Mouse (Mus musculus): ENCODE measurements at regions not wholly inside any gene's neighbourhood (a gene's known extent, or its start where the extent isn't known, plus 50 kb on each side); places are given as distances from the start of the nearest gene placed in this dataset.

- no peak for DNase-seq (ENCODE audit: low read depth)
These were observed 58.7 kb downstream of the Mycn start for GRCm38 (mm10) chr12:12882931-12883553.

GRCm38 (mm10) chr12:12878031-12878430, 63.7 kb downstream of the Mycn start:
- no peak for DNase-seq (ENCODE audit: low read depth)

GRCm38 (mm10) chr12:12877539-12877938, 64.2 kb downstream of the Mycn start:
- no peak for DNase-seq (ENCODE audit: low read depth)

- DNase-seq (ENCODE audit: low read depth), result no peak
These were observed 65.6 kb downstream of the Mycn start for GRCm38 (mm10) chr12:12875976-12876745.

GRCm38 (mm10) chr12:12873551-12873950, 68.2 kb downstream of the Mycn start:
- DNase-seq (ENCODE audit: low read depth), result no peak

GRCm38 (mm10) chr12:12872974-12873373, 68.7 kb downstream of the Mycn start:
- DNase-seq (ENCODE audit: low read depth), result no peak

- DNase-seq (ENCODE audit: low read depth), result no peak
These were observed 70.4 kb downstream of the Mycn start for GRCm38 (mm10) chr12:12871272-12871671.

- DNase-seq (ENCODE audit: low read depth), result no peak
These were observed 75.1 kb downstream of the Mycn start for GRCm38 (mm10) chr12:12866590-12866989.

GRCm38 (mm10) chr12:12850681-12851080, 91.0 kb downstream of the Mycn start:
- no peak for DNase-seq (ENCODE audit: low read depth)

- DNase-seq (ENCODE audit: low read depth), result no peak
These were observed 95.0 kb downstream of the Mycn start for GRCm38 (mm10) chr12:12846716-12847115.

GRCm38 (mm10) chr12:12842247-12842957, 99.3 kb downstream of the Mycn start:
- DNase-seq (ENCODE audit: low read depth), result no peak

GRCm38 (mm10) chr12:12841385-12842238, 100.1 kb downstream of the Mycn start:
- no peak for DNase-seq (ENCODE audit: low read depth)

- no peak for DNase-seq (ENCODE audit: low read depth)
These were observed 100.9 kb downstream of the Mycn start for GRCm38 (mm10) chr12:12840661-12841384.

GRCm38 (mm10) chr12:12837775-12838174, 103.9 kb downstream of the Mycn start:
- DNase-seq (ENCODE audit: low read depth), result no peak

GRCm38 (mm10) chr12:12827821-12828641, 113.7 kb downstream of the Mycn start:
- DNase-seq (ENCODE audit: low read depth), result no peak

- no peak for DNase-seq (ENCODE audit: low read depth)
These were observed 114.3 kb downstream of the Mycn start for GRCm38 (mm10) chr12:12827379-12827778.

GRCm38 (mm10) chr12:12826431-12826830, 115.3 kb downstream of the Mycn start:
- no peak for DNase-seq (ENCODE audit: low read depth)

- DNase-seq (ENCODE audit: low read depth), result no peak
These were observed 115.9 kb downstream of the Mycn start for GRCm38 (mm10) chr12:12825842-12826241.

- DNase-seq (ENCODE audit: low read depth), result no peak
These were observed 120.2 kb downstream of the Mycn start for GRCm38 (mm10) chr12:12821473-12821872.

- no peak for DNase-seq (ENCODE audit: low read depth)
These were observed 120.9 kb downstream of the Mycn start for GRCm38 (mm10) chr12:12820668-12821351.
